Mouse (Mus musculus) olfactory bulb, adult 2 months (tissue): ENCODE measurements around the gene Litaf.

Source experiments
- CTCF ChIP-seq: fragments of 200-500 bp; IDR thresholded peaks from 2 replicates; pipeline ENCODE4 v1.5.1; 2012; ENCODE audit warnings: low read depth, mild to moderate bottlenecking, low read length, moderate library complexity; ENCODE audit not compliant: insufficient read depth
- POLR2A ChIP-seq: fragments of 200-500 bp; IDR thresholded peaks from 2 replicates; pipeline ENCODE4 v1.6.1; 2012; ENCODE audit warnings: mild to moderate bottlenecking, low read depth, low read length, moderate library complexity; ENCODE audit not compliant: insufficient read depth

DNA sequence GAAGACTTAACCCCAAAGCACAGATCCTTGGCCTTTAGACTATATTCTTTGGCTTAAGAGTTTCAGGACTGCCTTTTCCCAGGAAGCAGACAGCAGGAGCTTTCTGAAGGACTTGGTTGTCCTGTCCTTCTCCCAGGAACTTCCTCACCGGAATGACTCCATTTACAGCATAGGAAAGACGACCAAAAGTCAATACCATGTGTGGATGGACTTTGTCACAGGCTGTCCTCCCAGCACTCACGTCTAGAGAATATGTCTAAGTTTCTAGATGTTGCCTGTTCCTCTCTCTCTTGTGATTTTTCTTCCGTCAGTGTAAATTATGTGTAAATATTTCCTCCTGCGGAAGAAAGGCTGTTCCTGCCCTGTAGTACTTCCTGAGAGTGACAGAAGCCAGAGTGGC lies 81.4 kb downstream of the Litaf start:
- TF ChIP-seq CTCF (no peak), POLR2A (no peak)
